Mouse (Mus musculus): ENCODE measurements around the gene Tmem232. TPM values are rescaled to one million over a fixed set of nuclear protein-coding genes. Genes with fewer than 3 reads are reported as not detected.

Tmem232 gene
- total and polyA plus RNA-seq, 2 experiments from 2014 or later: 1.3 to 1.8 TPM

GRCm38 (mm10) chr17:65405309-65405708 lies 135.3 kb downstream of the Tmem232 start:
- no peak overlapping the region for H3K4me2 ChIP-seq (ENCODE audit: low read depth, low read length, poor library complexity, severe bottlenecking)
- H3K27ac ChIP-seq (ENCODE audit: low read depth, low read length): no peak overlapping the region
- H3K9me3 ChIP-seq (ENCODE audit: low read length): no peaks in the 10 kb centered on the region
- no peaks in the 10 kb centered on the region for H3K36me3 ChIP-seq (ENCODE audit: insufficient read depth, low read length)
- DNase-seq (ENCODE audit: low spot score) (peak; percentile 2), ATAC-seq (ENCODE audit: low FRiP score) (no peak)
- TF ChIP-seq CTCF (IDR thresholded peaks at IDR 0.05): no peak
- WGBS: 19% methylated on average over 9 of the region's 9 CpGs
- H3K9ac ChIP-seq (replicated peaks; ENCODE audit: low read length, poor library complexity, severe bottlenecking): no peak overlapping the region
- no peaks in the 10 kb centered on the region for H3K4me1 ChIP-seq (ENCODE audit: insufficient read depth, low read length)
- no peaks in the 10 kb centered on the region for H3K27me3 ChIP-seq (ENCODE audit: insufficient read depth, low read length)
- no peak overlapping the region for H3K4me3 ChIP-seq (ENCODE audit: low read depth, low read length)

GRCm38 (mm10) chr17:65400914-65401313 lies 139.7 kb downstream of the Tmem232 start:
- DNase-seq (ENCODE audit: low spot score): peak; percentile 24
- Histone ChIP-seq H3K4me2 (ENCODE audit: low read depth, low read length, poor library complexity, severe bottlenecking) (no peak overlapping the region), H3K4me1 (ENCODE audit: insufficient read depth, low read length) (no peaks in the 10 kb centered on the region), H3K4me3 (ENCODE audit: low read depth, low read length) (no peak overlapping the region), H3K27ac (ENCODE audit: low read depth, low read length) (no peak overlapping the region), H3K27me3 (ENCODE audit: insufficient read depth, low read length) (no peaks in the 10 kb centered on the region), H3K9ac (replicated peaks; ENCODE audit: low read length, poor library complexity, severe bottlenecking) (no peak overlapping the region), H3K9me3 (ENCODE audit: low read length) (no peaks in the 10 kb centered on the region), H3K36me3 (ENCODE audit: insufficient read depth, low read length) (no peaks in the 10 kb centered on the region)
- no peak for ATAC-seq (ENCODE audit: low FRiP score)
- 82% methylated on average over 1 of the region's 1 CpGs for WGBS
- TF ChIP-seq CTCF (IDR thresholded peaks at IDR 0.05): no peak

DNA sequence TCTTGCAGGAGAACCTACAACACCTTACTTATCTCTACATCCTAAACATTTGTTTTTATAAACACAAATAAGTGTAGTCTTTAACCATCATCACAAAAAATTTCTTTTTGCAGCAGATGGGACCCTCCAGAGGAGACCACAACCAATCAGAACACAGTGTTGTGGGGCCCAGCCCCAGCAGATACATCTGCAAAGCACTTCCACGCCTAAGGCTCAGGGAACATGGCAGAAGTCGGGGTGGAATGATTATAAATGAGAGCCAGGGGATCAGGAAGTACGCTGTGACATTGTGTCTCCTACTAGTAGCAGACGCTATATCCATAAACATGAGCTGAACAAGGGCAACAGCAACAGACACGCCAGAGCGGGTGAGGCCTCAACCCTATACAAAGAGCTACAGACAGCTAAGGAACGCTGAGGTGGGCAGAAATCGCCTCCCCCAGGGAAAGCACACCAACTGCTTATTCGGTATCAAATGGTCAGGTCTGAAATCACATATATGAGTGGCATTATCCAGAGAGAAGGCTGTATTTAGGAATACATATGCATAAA lies 156.1 kb downstream of the Tmem232 start:
- H3K9me3 ChIP-seq (ENCODE audit: low read length): no peaks in the 10 kb centered on the region
- no peak overlapping the region for H3K4me2 ChIP-seq (ENCODE audit: low read depth, low read length, poor library complexity, severe bottlenecking)
- no peak overlapping the region for H3K9ac ChIP-seq (replicated peaks; ENCODE audit: low read length, poor library complexity, severe bottlenecking)
- H3K36me3 ChIP-seq (ENCODE audit: insufficient read depth, low read length): no peaks in the 10 kb centered on the region
- H3K4me1 ChIP-seq (ENCODE audit: insufficient read depth, low read length): no peaks in the 10 kb centered on the region
- no peak overlapping the region for H3K27ac ChIP-seq (ENCODE audit: low read depth, low read length)
- WGBS: 53% methylated on average over 9 of the region's 9 CpGs
- H3K27me3 ChIP-seq (ENCODE audit: insufficient read depth, low read length): no peaks in the 10 kb centered on the region
- no peak for TF ChIP-seq CTCF (IDR thresholded peaks at IDR 0.05)
- no peak overlapping the region for H3K4me3 ChIP-seq (ENCODE audit: low read depth, low read length)
- DNase-seq (ENCODE audit: low spot score) (no peak), ATAC-seq (ENCODE audit: low FRiP score) (no peak)

DNA sequence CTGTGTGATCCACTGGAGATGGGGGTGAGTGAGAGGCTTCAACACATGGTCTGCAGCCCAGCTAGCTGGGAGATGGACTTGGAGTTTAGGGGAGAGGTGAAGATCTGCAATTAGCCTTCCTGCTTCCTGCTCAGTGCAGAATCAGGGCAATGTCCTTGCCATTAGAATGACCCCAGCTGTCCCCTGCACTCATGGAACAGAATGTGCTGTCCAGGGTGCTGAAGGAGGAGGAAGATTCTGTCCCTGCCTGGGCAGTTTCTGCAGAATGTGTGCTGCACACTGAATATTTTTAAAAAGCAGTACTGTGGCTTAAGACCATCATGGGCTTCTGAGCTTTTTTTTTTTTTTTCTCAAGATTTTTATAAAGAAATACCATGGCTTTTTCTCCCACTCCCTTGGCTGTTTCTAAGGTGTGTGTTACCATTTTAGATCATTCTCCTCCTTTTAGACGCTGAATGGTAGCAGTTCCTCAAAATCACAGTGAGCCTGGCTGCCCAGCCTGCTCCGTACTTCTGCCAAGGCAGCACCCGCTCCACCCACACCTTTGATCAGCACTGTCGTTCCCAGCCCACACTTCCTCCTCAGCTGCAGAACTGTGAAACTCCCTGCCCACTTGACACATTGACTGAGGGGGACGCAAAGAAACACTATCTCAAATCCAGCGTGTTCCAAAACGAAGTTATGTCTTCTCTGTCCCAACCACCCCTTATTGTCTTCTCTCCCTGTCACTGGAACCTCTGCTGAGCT lies 170.4 kb downstream of the Tmem232 start:
- no peaks in the 10 kb centered on the region for H3K4me1 ChIP-seq (ENCODE audit: insufficient read depth, low read length)
- H3K4me3 ChIP-seq (ENCODE audit: low read depth, low read length): no peak overlapping the region
- H3K9me3 ChIP-seq (ENCODE audit: low read length): no peaks in the 10 kb centered on the region
- no peaks in the 10 kb centered on the region for H3K36me3 ChIP-seq (ENCODE audit: insufficient read depth, low read length)
- H3K27ac ChIP-seq (ENCODE audit: low read depth, low read length): no peak overlapping the region
- WGBS: 53% methylated on average over 7 of the region's 7 CpGs
- no peaks in the 10 kb centered on the region for H3K27me3 ChIP-seq (ENCODE audit: insufficient read depth, low read length)
- no peak for ATAC-seq (ENCODE audit: low FRiP score)
- no peak for TF ChIP-seq CTCF (IDR thresholded peaks at IDR 0.05)
- no peak overlapping the region for H3K4me2 ChIP-seq (ENCODE audit: low read depth, low read length, poor library complexity, severe bottlenecking)
- peak; percentile 10 for DNase-seq (ENCODE audit: low spot score)
- no peak overlapping the region for H3K9ac ChIP-seq (replicated peaks; ENCODE audit: low read length, poor library complexity, severe bottlenecking)

DNA sequence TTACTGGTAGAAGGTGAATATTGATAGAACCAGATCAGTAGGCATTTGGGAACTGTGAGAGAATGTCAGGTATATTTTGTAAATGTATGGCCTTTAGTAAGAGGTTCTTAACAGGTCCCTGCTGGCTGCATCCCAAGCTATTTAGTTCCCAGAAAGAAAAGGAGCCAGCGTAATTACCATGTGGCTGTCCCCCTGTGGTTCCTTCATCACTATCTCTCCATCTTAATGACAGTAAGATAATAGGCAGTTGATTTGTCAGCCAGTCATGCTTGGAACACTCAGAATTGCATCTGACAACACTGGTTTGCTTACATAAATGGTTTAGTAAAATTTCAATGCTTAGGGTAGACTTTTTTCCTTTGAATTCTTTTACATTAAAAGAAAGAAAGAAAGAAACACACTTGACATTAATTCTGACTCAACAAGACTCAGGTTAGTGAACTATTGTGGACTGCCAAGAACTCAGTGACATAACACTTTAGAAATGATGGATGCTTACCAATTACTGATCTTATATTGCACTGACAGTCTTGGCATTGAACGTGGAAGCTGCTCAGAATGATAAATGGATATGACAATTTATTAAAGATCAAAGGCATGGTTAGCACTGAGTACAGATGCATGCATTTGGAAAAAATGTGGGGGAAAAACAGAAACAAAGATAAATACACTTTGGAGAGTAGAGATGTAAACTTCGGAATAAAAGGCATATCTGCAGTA lies 174.9 kb downstream of the Tmem232 start:
- Histone ChIP-seq H3K4me2 (ENCODE audit: low read depth, low read length, poor library complexity, severe bottlenecking) (no peak overlapping the region), H3K9ac (replicated peaks; ENCODE audit: low read length, poor library complexity, severe bottlenecking) (no peak overlapping the region), H3K4me1 (ENCODE audit: insufficient read depth, low read length) (no peaks in the 10 kb centered on the region), H3K4me3 (ENCODE audit: low read depth, low read length) (no peak overlapping the region), H3K27ac (ENCODE audit: low read depth, low read length) (no peak overlapping the region), H3K36me3 (ENCODE audit: insufficient read depth, low read length) (no peaks in the 10 kb centered on the region), H3K27me3 (ENCODE audit: insufficient read depth, low read length) (no peaks in the 10 kb centered on the region), H3K9me3 (ENCODE audit: low read length) (no peaks in the 10 kb centered on the region)
- no peak for TF ChIP-seq CTCF (IDR thresholded peaks at IDR 0.05)
- peak; percentile 38 for DNase-seq (ENCODE audit: low spot score)
- WGBS: 56% methylated on average over 3 of the region's 3 CpGs
- no peak for ATAC-seq (ENCODE audit: low FRiP score)

DNA sequence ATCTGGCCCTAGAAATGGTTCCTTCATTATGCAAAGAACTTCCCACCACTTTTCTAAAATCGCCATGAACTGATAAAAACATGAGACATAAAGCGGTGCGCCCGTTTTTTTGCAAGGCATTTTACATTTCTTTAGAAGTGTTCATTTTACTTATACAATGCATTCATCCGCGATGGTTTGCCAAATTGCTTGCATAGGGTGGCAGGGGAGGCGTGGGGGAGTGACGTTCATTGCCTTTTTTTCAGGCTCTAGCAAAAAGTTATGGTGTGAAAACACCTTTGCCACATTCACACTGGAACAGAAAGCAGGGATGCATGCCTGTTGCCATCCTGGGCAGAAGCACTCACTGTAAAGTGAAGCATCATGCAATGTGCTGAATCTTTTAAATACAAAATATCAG lies 188.7 kb downstream of the Tmem232 start:
- no peak for ATAC-seq (ENCODE audit: low FRiP score)
- Histone ChIP-seq H3K4me2 (ENCODE audit: low read depth, low read length, poor library complexity, severe bottlenecking) (no peak overlapping the region), H3K4me3 (ENCODE audit: low read depth, low read length) (no peak overlapping the region), H3K27ac (ENCODE audit: low read depth, low read length) (no peak overlapping the region), H3K9ac (replicated peaks; ENCODE audit: low read length, poor library complexity, severe bottlenecking) (no peak overlapping the region), H3K4me1 (ENCODE audit: insufficient read depth, low read length) (no peaks in the 10 kb centered on the region), H3K27me3 (ENCODE audit: insufficient read depth, low read length) (no peaks in the 10 kb centered on the region), H3K36me3 (ENCODE audit: insufficient read depth, low read length) (no peaks in the 10 kb centered on the region), H3K9me3 (ENCODE audit: low read length) (no peaks in the 10 kb centered on the region)
- WGBS: 92% methylated on average over 8 of the region's 8 CpGs
- TF ChIP-seq CTCF (IDR thresholded peaks at IDR 0.05): no peak
- no peak for DNase-seq (ENCODE audit: low spot score)

Measured in midbrain, postnatal 0 days (tissue).